Mouse (Mus musculus) adipocyte (in vitro differentiated cells): ENCODE results near the gene Camk1.

Experiments
- DNase-seq: peaks from one replicate; pipeline ENCODE4 v3.0.0-alpha.2; 2016; ENCODE audit warnings: low spot score

The Camk1 gene

GRCm38 (mm10) chr6:113306322-113306985, 37.3 kb downstream of the Camk1 start:
- DNase-seq, result peak; percentile 100

DNA sequence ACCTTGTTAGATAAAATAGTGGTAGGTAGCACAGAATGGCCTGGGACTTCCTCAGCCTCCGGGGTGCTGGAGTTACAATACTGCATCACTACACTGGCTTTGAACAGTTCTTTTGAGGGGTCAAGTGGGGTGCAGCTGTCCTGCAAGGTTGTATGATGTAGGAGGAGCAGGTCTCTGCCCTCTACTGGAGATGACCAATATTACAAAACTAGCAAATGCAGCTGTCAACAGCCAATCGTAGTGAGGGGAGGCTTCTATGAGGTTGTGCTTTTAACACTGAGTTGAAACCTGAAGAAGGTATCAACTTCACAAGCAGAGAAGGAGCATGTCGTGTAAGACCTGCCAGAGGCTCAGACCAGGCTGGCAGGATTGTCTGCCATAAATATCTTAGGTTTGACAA, 41.5 kb downstream of the Camk1 start:
- DNase-seq, result peak; percentile 75

- DNase-seq, result no peak
These were observed 42.4 kb downstream of the Camk1 start for GRCm38 (mm10) chr6:113301350-113301749.

DNA sequence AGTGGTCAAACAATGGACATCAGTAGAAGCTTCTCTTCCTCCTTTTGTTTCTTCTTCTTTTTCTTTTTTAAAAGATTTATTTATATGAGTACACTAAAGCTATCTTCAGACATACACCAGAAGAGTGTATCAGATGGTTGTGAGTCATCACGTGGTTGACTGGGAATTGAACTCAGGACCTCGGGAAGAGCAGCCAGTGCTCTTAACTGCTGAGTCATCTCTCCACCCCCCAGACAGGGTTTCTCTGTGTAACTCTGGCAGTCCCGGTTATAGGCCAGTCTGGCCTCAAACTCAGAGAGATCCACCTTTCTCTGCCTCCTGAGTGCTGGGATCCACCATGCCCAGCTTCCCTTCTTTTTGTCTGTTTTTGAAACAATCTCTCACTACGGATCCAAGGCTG, 47.1 kb downstream of the Camk1 start:
- DNase-seq, result no peak

- no peak for DNase-seq
These were observed 47.7 kb downstream of the Camk1 start for GRCm38 (mm10) chr6:113296046-113296445.

DNA sequence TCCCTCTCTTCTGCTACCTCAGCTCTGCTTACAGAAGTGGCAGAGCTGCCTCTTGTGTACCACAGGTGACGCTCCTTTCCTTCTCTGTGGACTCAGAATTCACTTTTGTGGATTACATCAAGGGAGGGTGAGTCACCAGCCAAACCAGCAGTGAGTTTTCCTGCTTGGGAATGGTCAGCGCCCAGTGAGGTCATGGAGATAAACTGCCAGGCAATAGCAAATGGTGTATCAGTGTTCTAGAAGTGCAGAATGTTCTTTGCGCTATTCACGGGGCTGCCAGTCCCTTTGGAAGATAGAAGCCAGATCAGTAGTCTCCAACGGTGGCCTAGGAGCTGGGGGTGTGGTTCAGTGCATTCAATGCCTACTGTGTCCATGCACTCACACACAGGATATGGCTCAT, 50.8 kb downstream of the Camk1 start:
- no peak for DNase-seq

DNA sequence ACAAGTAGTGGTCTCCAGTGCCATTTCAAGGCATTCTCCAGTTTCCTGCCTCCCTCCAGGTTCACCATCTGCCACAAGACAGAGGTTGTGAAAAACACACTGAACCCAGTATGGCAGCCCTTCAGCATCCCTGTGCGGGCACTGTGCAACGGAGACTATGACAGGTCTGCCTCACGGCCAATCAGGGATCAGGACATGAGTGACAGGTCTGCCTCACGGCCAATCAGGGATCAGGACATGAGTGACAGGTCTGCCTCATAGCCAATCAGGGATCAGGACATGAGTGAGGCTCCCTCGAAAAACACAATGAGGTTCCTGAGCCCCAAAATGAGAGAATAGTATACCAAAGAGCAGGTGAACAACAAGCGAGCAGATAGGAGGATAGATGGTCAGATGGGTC, 53.4 kb downstream of the Camk1 start:
- no peak for DNase-seq

- DNase-seq, result no peak
These were observed 54.4 kb downstream of the Camk1 start for GRCm38 (mm10) chr6:113289346-113289745.

DNA sequence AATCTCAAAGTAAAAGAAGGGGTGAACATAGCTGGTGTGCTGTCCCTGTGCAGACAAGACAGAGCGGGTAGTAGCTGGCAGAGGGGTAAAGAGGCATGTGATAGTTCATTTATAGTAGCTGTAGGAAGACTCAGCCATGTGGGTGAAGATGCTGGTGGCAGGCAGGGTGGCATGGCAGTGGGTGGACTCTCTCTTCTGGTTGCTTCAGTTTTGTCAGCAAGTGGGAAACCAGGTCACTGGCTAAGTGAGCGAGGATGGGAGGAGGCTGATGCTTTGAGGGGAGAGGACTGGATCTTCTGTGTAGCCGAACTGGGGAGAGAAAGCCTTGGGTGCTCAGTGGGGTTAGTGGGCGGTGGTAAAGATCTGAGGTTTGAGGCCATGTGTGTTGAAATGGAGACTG, 56.5 kb downstream of the Camk1 start:
- no peak for DNase-seq

- no peak for DNase-seq
These were observed 57.5 kb downstream of the Camk1 start for GRCm38 (mm10) chr6:113286316-113286715.

- DNase-seq, result no peak
These were observed 58.9 kb downstream of the Camk1 start for GRCm38 (mm10) chr6:113284931-113285330.
